Comparison of ENCODE assay signal across 15 mouse cellular contexts in genomic region chr11:63021141-63021806, GRCm38 (mm10). TPM values are rescaled to one million over a fixed set of nuclear protein-coding genes. Genes with fewer than 3 reads are reported as not detected.
A peak's percentile ranks its signal among the peaks of the same experiment; 100 is the strongest.
DNase-seq lines count a peak whose midpoint lies in the region; ATAC-seq and TF ChIP-seq lines count a peak whose summit lies in the region.
"Had no signal": no experiment of that assay in that cellular context is flagged by ENCODE, and none has a peak within 500 bp of the region (broad histone marks: within the 10 kb centered on the region; RNA-seq: fewer than 3 reads in every experiment).

No protein-coding gene starts in this region.

- H3K27ac ChIP-seq in lung, embryonic 15.5 days = peak overlapping the region; percentile 91
- H3K27ac ChIP-seq in limb, embryonic 14.5 days (replicated peaks; ENCODE audit: low read depth, low read length) = no peak overlapping the region
- H3K27ac ChIP-seq in forebrain, embryonic 15.5 days (replicated peaks) = no peak overlapping the region
- H3K27ac ChIP-seq: limb, embryonic 13.5 days; midbrain, embryonic 12.5 days had no signal

- H3K4me3 ChIP-seq in lung, embryonic 15.5 days = no peak overlapping the region
- no peak overlapping the region for H3K4me3 ChIP-seq in limb, embryonic 14.5 days (replicated peaks; ENCODE audit: low read length)
- H3K4me3 ChIP-seq in forebrain, embryonic 15.5 days = no peak overlapping the region
- H3K4me3 ChIP-seq: erythroblast, embryonic 14.5 days; limb, embryonic 13.5 days; midbrain, embryonic 12.5 days had no signal

- H3K9ac ChIP-seq in lung, embryonic 15.5 days = no peak overlapping the region
- H3K9ac ChIP-seq in limb, embryonic 14.5 days (ENCODE audit: low read depth, low read length, severe bottlenecking) = no peak overlapping the region
- H3K9ac ChIP-seq in forebrain, embryonic 15.5 days (replicated peaks) = no peak overlapping the region
- H3K9ac ChIP-seq: limb, embryonic 13.5 days; midbrain, embryonic 12.5 days had no signal

- WGBS in lung, embryonic 15.5 days = 44% methylated on average over 5 of the region's 5 CpGs
- WGBS in limb, embryonic 14.5 days = 18% methylated on average over 5 of the region's 5 CpGs
- WGBS in forebrain, embryonic 15.5 days = 83% methylated on average over 5 of the region's 5 CpGs

- H3K9me3 ChIP-seq in lung, embryonic 15.5 days = no peaks in the 10 kb centered on the region
- H3K9me3 ChIP-seq in limb, embryonic 14.5 days (ENCODE audit: control insufficient read depth, low read length) = no peaks in the 10 kb centered on the region
- no peaks in the 10 kb centered on the region for H3K9me3 ChIP-seq in forebrain, embryonic 15.5 days
- H3K9me3 ChIP-seq: limb, embryonic 13.5 days; midbrain, embryonic 12.5 days had no signal

- H3K36me3 ChIP-seq in lung, embryonic 15.5 days = no peaks in the 10 kb centered on the region
- H3K36me3 ChIP-seq in limb, embryonic 14.5 days (ENCODE audit: control insufficient read depth, insufficient read depth, low read length) = no peaks in the 10 kb centered on the region
- no peaks in the 10 kb centered on the region for H3K36me3 ChIP-seq in forebrain, embryonic 15.5 days
- H3K36me3 ChIP-seq: limb, embryonic 13.5 days; midbrain, embryonic 12.5 days had no signal

- DNase-seq in lung, postnatal 4 days = no peak
- DNase-seq in NIH3T3 (ENCODE audit: low read depth) = peak; percentile 60
- DNase-seq in embryo, embryonic 10.5 days (ENCODE audit: low spot score) = peak; percentile 44
- DNase-seq in limb, embryonic 14.5 days (ENCODE audit: low spot score) = no peak
- DNase-seq in right cerebral cortex, postnatal 10 days (ENCODE audit: low spot score in 2 of 2) = no peak
- DNase-seq: cerebellum, adult 11 months; kidney, adult 8-10 months; thymus, postnatal 25 days had no signal

- H3K4me1 ChIP-seq in lung, embryonic 15.5 days = peaks cover 75% of the 10 kb centered on the region
- H3K4me1 ChIP-seq in limb, embryonic 14.5 days (ENCODE audit: control insufficient read depth, insufficient read depth, low read length) = peaks cover 25% of the 10 kb centered on the region; the same call in 1 of the 2 replicates
- peaks cover 21% of the 10 kb centered on the region for H3K4me1 ChIP-seq in forebrain, embryonic 15.5 days

- ATAC-seq in lung, embryonic 15.5 days (ENCODE audit: borderline replicate concordance, extremely low read depth, low FRiP score, low TSS enrichment) = no peak
- ATAC-seq in limb, embryonic 14.5 days (ENCODE audit: low FRiP score, low read depth) = peak; percentile 41; the same call in 1 of the 2 replicates
- no peak for ATAC-seq in forebrain, embryonic 15.5 days (replicated peaks)
- ATAC-seq: activated CD4-positive, CD25-positive, alpha-beta regulatory T cell, adult 4 months had no signal

- H3K27me3 ChIP-seq in lung, embryonic 15.5 days = no peaks in the 10 kb centered on the region
- H3K27me3 ChIP-seq in limb, embryonic 14.5 days (ENCODE audit: control insufficient read depth, insufficient read depth, low read length) = no peaks in the 10 kb centered on the region
- no peaks in the 10 kb centered on the region for H3K27me3 ChIP-seq in forebrain, embryonic 15.5 days
- H3K27me3 ChIP-seq: limb, embryonic 13.5 days; midbrain, embryonic 12.5 days had no signal

- no peak overlapping the region for H3K4me2 ChIP-seq in lung, embryonic 15.5 days
- H3K4me2 ChIP-seq in limb, embryonic 14.5 days (replicated peaks; ENCODE audit: low read depth, low read length, severe bottlenecking) = no peak overlapping the region
- no peak overlapping the region for H3K4me2 ChIP-seq in forebrain, embryonic 15.5 days (replicated peaks)
- H3K4me2 ChIP-seq: limb, embryonic 13.5 days; midbrain, embryonic 12.5 days had no signal

- no peak for TF ChIP-seq POLR2A in limb, embryonic 14.5 days (IDR thresholded peaks at IDR 0.05; ENCODE audit: borderline replicate concordance, extremely low read depth, insufficient read depth, insufficient read length)

RNA-seq across cellular contexts. Expression of gene Tekt3, which starts 40.2 kb away (rescaled TPM):
- polyA plus RNA-seq in lung, embryonic 15.5 days (2015; fragmentation: Nextera tagmentation; extraction: Ambion mirVana) = 0.15 and 0.16 TPM in 2 replicates
- 0.04 and 0.06 TPM in 2 replicates for polyA plus RNA-seq in limb, embryonic 14.5 days (2012; rRNA removed)
- 0.26 and 0.30 TPM in 2 replicates for polyA plus RNA-seq in limb, embryonic 14.5 days (2014; fragmentation: Nextera tagmentation; extraction: Ambion mirVana)
- not detected in 2 replicates for polyA plus RNA-seq in forebrain, embryonic 15.5 days (2015; fragmentation: Nextera tagmentation; extraction: Ambion mirVana)
- polyA plus RNA-seq: activated CD4-positive, CD25-positive, alpha-beta regulatory T cell, adult 4 months; erythroblast, embryonic 14.5 days; heart, embryonic 14.5 days; midbrain, embryonic 12.5 days had no signal

Comparison
In these comparisons a context has a peak if more than half of its experiments do, and no peak if none do; other contexts are left out.
1. DNase-seq: peak in NIH3T3 (single experiment) and embryo, embryonic 10.5 days (single experiment); none in lung, postnatal 4 days (0 of 2), limb, embryonic 14.5 days (single experiment) and right cerebral cortex, postnatal 10 days (0 of 2).